ENCODE assay signal across 8 mouse cellular contexts in the genomic region with DNA sequence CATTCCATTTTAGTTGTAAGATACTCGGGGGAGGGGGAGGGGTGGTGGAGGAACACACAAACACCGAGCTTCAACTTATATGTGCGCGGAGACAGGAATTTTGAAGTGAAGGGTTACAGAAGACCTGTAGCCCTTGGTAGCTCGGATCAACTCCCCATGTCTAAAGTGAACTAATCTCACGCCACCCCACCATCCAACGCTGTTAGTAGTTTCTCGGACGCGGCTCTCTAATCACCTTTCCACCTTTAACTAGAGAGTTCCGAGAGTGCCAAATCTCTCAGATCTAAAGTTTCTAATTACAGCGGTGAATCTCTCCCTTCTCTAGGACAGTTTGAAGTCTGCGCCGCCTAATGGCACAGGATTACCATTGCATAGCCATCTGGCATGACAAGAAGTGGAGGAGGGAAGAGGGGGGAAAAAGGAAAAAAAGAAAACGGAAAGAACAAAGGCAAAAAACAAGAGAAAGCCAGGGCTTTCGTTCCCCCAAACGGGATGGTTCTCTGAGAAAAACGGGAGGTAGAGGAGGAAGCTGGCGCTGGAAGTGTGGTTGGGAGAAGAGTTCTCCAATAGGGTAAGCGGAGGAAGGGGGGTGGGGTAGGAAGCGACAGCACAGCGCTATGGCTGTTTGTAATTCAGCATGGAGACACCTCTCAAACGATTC. TPM values are rescaled to one million over a fixed set of nuclear protein-coding genes. Genes with fewer than 3 reads are reported as not detected.
DNase-seq lines count a peak whose midpoint lies in the region; ATAC-seq and TF ChIP-seq lines count a peak whose summit lies in the region.

No protein-coding gene starts in this region.

- H3K4me3 ChIP-seq in intestine, postnatal 0 days (ENCODE audit: low read depth, low read length), result peak overlapping the region; percentile 52

- H3K27me3 ChIP-seq in intestine, postnatal 0 days (replicated peaks; ENCODE audit: control insufficient read depth, insufficient read depth, low read length), result no peaks in the 10 kb centered on the region

- H3K9me3 ChIP-seq in intestine, postnatal 0 days (ENCODE audit: control insufficient read depth), result no peaks in the 10 kb centered on the region

- H3K36me3 ChIP-seq in intestine, postnatal 0 days (ENCODE audit: control insufficient read depth, insufficient read depth), result no peaks in the 10 kb centered on the region

- peak; percentile 72 for TF ChIP-seq CTCF in intestine, postnatal 0 days (IDR thresholded peaks at IDR 0.05; ENCODE audit: low read depth)

- peak; percentile 76 for ATAC-seq in intestine, postnatal 0 days

- H3K27ac ChIP-seq in intestine, postnatal 0 days (ENCODE audit: low read depth, low read length), result peak overlapping the region; percentile 64

- 25% methylated on average over 23 of the region's 23 CpGs for WGBS in intestine, postnatal 0 days

- no peaks in the 10 kb centered on the region for H3K4me1 ChIP-seq in intestine, postnatal 0 days (replicated peaks; ENCODE audit: control insufficient read depth, insufficient read depth, low read length)

- peak; percentile 15 to 18 for DNase-seq in urinary bladder, adult 18-20 months (ENCODE audit: low spot score in 2 of 2)
- no peak for DNase-seq in urinary bladder, adult 2 months (ENCODE audit: low spot score)
- DNase-seq in embryo, embryonic 10 days (ENCODE audit: low spot score), result peak; percentile 75
- peak; percentile 25 for DNase-seq in gastrocnemius, postnatal 25 days
- peak; percentile 12 to 42 for DNase-seq in left cerebral cortex, postnatal 36 days (ENCODE audit: low spot score in 2 of 2)
- peak; percentile 67 for DNase-seq in mesoderm, embryonic 11.5 days (ENCODE audit: low read depth, low spot score)
- peak; percentile 16 to 43 for DNase-seq in spleen, adult 18-20 months

- peak overlapping the region; percentile 34; the same call in 1 of the 2 replicates for H3K9ac ChIP-seq in intestine, postnatal 0 days (ENCODE audit: low read depth, low read length)

- intact Hi-C loops in left cerebral cortex, postnatal 36 days (cut with DNase I), result loop anchor here (2.0 kb wide), 1 partner anchor 180 kb away; no protein-coding TSS in a partner anchor

- H3K4me2 ChIP-seq in intestine, postnatal 0 days (replicated peaks; ENCODE audit: low read depth), result peak overlapping the region; percentile 73

RNA-seq across cellular contexts. Expression of gene Hmgn5, which starts 0.7 kb away (rescaled TPM):
- polyA plus RNA-seq in urinary bladder, adult 2 months (2012; rRNA removed), result 8.2 and 19.8 TPM in 2 replicates
- 1 to 10 TPM; 5.9 to 6.7 TPM for total RNA-seq in gastrocnemius, postnatal 25 days (2021)
- polyA plus RNA-seq in intestine, postnatal 0 days (2015; fragmentation: Nextera tagmentation; extraction: Ambion mirVana), result 24.1 and 25.8 TPM in 2 replicates
- 1 to 10 TPM; 3.6 to 5.0 TPM for total RNA-seq in left cerebral cortex, postnatal 36 days (2021)
